Mouse (Mus musculus) layer of hippocampus, postnatal 10 days (tissue): ENCODE data around the gene Kif19a. TPM values are rescaled to one million over a fixed set of nuclear protein-coding genes. Genes with fewer than 3 reads are reported as not detected.

Experiments used
- DNase-seq, 2 experiments: peaks; one replicate each; pipeline ENCODE4 v3.0.0; 2021; ENCODE audit warnings: low spot score in 2 of 2
- total RNA-seq, 2 experiments: library from RNA; stranded (reverse); gene quantifications; 2 replicates each; pipeline ENCODE4 v1.2.3; 2021

Kif19a gene
- total RNA-seq, 2 experiments from 2014 or later: 6.7 to 8.7 TPM

- DNase-seq: no peak
Observed at GRCm38 (mm10) chr11:114803990-114804389, 38.8 kb downstream of the Kif19a start.

GRCm38 (mm10) chr11:114807025-114807424 lies 41.8 kb downstream of the Kif19a start:
- DNase-seq: no peak

- DNase-seq: no peak
Observed at GRCm38 (mm10) chr11:114807686-114808427, 42.7 kb downstream of the Kif19a start.

GRCm38 (mm10) chr11:114809371-114809770 lies 44.2 kb downstream of the Kif19a start:
- no peak for DNase-seq

- DNase-seq: no peak
Observed at GRCm38 (mm10) chr11:114810344-114810743, 45.2 kb downstream of the Kif19a start.

- DNase-seq: peak; percentile 97
Observed at GRCm38 (mm10) chr11:114812731-114813240, 47.6 kb downstream of the Kif19a start.

- no peak for DNase-seq
Observed at GRCm38 (mm10) chr11:114814873-114815592, 49.8 kb downstream of the Kif19a start.

- no peak for DNase-seq
Observed at GRCm38 (mm10) chr11:114816934-114817333, 51.7 kb downstream of the Kif19a start.

- no peak for DNase-seq
Observed at GRCm38 (mm10) chr11:114818185-114818584, 53.0 kb downstream of the Kif19a start.

- no peak for DNase-seq
Observed at GRCm38 (mm10) chr11:114819110-114819509, 53.9 kb downstream of the Kif19a start.

- DNase-seq: no peak
Observed at GRCm38 (mm10) chr11:114820444-114820843, 55.3 kb downstream of the Kif19a start.

- no peak for DNase-seq
Observed at GRCm38 (mm10) chr11:114821325-114821724, 56.1 kb downstream of the Kif19a start.

- peak; percentile 76 to 79 for DNase-seq
Observed at GRCm38 (mm10) chr11:114822727-114823126, 57.5 kb downstream of the Kif19a start.

GRCm38 (mm10) chr11:114823199-114823725 lies 58.1 kb downstream of the Kif19a start:
- DNase-seq: no peak

GRCm38 (mm10) chr11:114826686-114827085 lies 61.5 kb downstream of the Kif19a start:
- DNase-seq: no peak

GRCm38 (mm10) chr11:114829499-114830432 lies 64.6 kb downstream of the Kif19a start:
- DNase-seq: peak; percentile 45 to 48

- DNase-seq: no peak
Observed at GRCm38 (mm10) chr11:114830433-114830773, 65.2 kb downstream of the Kif19a start.

- no peak for DNase-seq
Observed at GRCm38 (mm10) chr11:114833166-114833565, 68.0 kb downstream of the Kif19a start.
